In the genomic region with DNA sequence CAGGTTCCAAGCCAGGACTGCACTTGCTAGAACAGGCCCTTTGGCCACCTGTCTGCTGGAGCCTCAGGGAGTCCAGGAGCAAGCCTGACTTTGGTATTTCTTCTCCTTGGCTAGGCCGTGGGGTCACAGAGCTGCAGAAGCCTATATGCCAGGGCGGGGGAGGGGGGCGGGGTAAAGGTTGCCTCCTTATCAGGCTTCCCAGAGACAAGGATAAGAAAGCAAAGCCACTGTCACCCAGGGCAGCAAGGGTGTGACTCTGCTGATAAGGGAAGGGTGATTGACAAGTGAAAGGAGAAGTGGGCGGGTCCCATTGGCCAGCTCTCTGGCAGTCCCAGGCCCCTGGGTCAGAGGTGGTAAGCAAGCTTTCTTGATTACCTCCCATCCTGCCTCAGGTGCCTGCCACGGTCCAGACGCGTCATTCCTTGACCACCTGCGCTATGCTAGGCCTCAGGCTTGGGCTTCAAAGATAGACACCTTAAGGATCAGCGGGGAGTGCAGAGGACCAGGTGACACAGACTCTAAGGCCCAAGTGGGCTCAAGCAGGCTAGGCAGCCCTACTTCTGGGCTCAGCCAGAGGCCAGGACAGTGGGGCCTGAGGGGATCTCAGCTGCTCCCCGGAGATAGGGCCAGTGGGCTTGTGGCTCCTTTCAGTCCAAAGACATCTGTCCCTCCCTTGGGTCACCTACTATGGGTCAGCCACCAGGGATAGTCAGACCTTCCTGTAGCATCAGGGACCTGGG, we compare ENCODE assay signal across 9 mouse cellular contexts.
DNase-seq lines count a peak whose midpoint lies in the region; ATAC-seq lines count a peak whose summit lies in the region.
"Had no signal": no experiment of that assay in that cellular context is flagged by ENCODE, and none has a peak within 500 bp of the region (broad histone marks: within the 10 kb centered on the region; RNA-seq: fewer than 3 reads in every experiment).

No protein-coding gene starts in this region.

- H3K27ac ChIP-seq in heart, embryonic 14.5 days (replicated peaks in 1 of 2; ENCODE audit: control insufficient read depth in 1 of 2, insufficient read depth in 1 of 2, low read depth in 2 of 2, low read length in 2 of 2), result peak overlapping the region in 1 of 2 experiments; percentile 2; a peak in 1 of 4 replicates
- H3K27ac ChIP-seq in forebrain, embryonic 13.5 days, result peak overlapping the region; percentile 89
- H3K27ac ChIP-seq in lung, embryonic 15.5 days, result no peak overlapping the region

- no peak overlapping the region for H3K4me2 ChIP-seq in heart, embryonic 14.5 days (ENCODE audit: low read length)
- H3K4me2 ChIP-seq in forebrain, embryonic 13.5 days, result no peak overlapping the region
- H3K4me2 ChIP-seq in lung, embryonic 15.5 days, result no peak overlapping the region

- H3K9me3 ChIP-seq in heart, embryonic 14.5 days (ENCODE audit: control insufficient read depth, low read length), result no peaks in the 10 kb centered on the region
- H3K9me3 ChIP-seq in forebrain, embryonic 13.5 days (replicated peaks), result no peaks in the 10 kb centered on the region
- H3K9me3 ChIP-seq in lung, embryonic 15.5 days, result no peaks in the 10 kb centered on the region

- WGBS in heart, embryonic 14.5 days, result 40% methylated on average over 10 of the region's 10 CpGs
- WGBS in forebrain, embryonic 13.5 days, result 77% methylated on average over 10 of the region's 10 CpGs
- WGBS in lung, embryonic 15.5 days, result 60% methylated on average over 10 of the region's 10 CpGs

- peaks cover 50 to 58% of the 10 kb centered on the region in 2 experiments for H3K4me1 ChIP-seq in heart, embryonic 14.5 days (ENCODE audit: control insufficient read depth in 2 of 2, insufficient read depth in 2 of 2, low read length in 2 of 2)
- peaks cover 77% of the 10 kb centered on the region for H3K4me1 ChIP-seq in forebrain, embryonic 13.5 days
- H3K4me1 ChIP-seq in lung, embryonic 15.5 days, result peaks cover 61% of the 10 kb centered on the region

- H3K9ac ChIP-seq in heart, embryonic 14.5 days (ENCODE audit: low read length), result no peak overlapping the region
- H3K9ac ChIP-seq in forebrain, embryonic 13.5 days, result 0 out of 2 replicates have a peak overlapping the region, but pooled peaks have one; percentile 26
- H3K9ac ChIP-seq in lung, embryonic 15.5 days, result no peak overlapping the region

- H3K36me3 ChIP-seq in heart, embryonic 14.5 days (ENCODE audit: control insufficient read depth, insufficient read depth, low read length), result no peaks in the 10 kb centered on the region
- no peaks in the 10 kb centered on the region for H3K36me3 ChIP-seq in forebrain, embryonic 13.5 days (ENCODE audit: poor library complexity, severe bottlenecking)
- no peaks in the 10 kb centered on the region for H3K36me3 ChIP-seq in lung, embryonic 15.5 days

- H3K4me3 ChIP-seq in heart, embryonic 14.5 days (ENCODE audit: control insufficient read depth in 1 of 2, insufficient read depth in 1 of 2, low read depth in 1 of 2, low read length in 2 of 2), result no peak overlapping the region
- H3K4me3 ChIP-seq in forebrain, embryonic 13.5 days, result no peak overlapping the region
- no peak overlapping the region for H3K4me3 ChIP-seq in lung, embryonic 15.5 days

- no peak for DNase-seq in heart, postnatal 10 days
- DNase-seq in spleen, postnatal 14 days (ENCODE audit: low spot score in 2 of 2), result peak; percentile 52 to 58
- DNase-seq in thymus, postnatal 0 days (ENCODE audit: low spot score), result no peak
- no peak for DNase-seq in gastrocnemius, adult 8-10 months (ENCODE audit: low spot score in 2 of 2)
- no peak for DNase-seq in left cerebral cortex, adult 8-10 months (ENCODE audit: low spot score in 2 of 2)
- DNase-seq: kidney, adult 9 months had no signal

- ATAC-seq in heart, embryonic 14.5 days (ENCODE audit: insufficient number of reproducible peaks, insufficient read depth, low FRiP score, low read depth), result peak; percentile 49
- ATAC-seq in forebrain, embryonic 13.5 days, result no peak
- ATAC-seq in lung, embryonic 15.5 days (ENCODE audit: borderline replicate concordance, extremely low read depth, low FRiP score, low TSS enrichment), result 0 out of 2 replicates have a peak, but pooled peaks have one; percentile 3

- intact Hi-C loops in heart, postnatal 10 days (cut with DNase I), result loop anchor here (2.0 kb wide), 1 partner anchor 29 kb away; no protein-coding TSS in a partner anchor

- no peaks in the 10 kb centered on the region for H3K27me3 ChIP-seq in heart, embryonic 14.5 days (ENCODE audit: control insufficient read depth, insufficient read depth, low read length)
- H3K27me3 ChIP-seq in forebrain, embryonic 13.5 days, result no peaks in the 10 kb centered on the region
- H3K27me3 ChIP-seq in lung, embryonic 15.5 days, result no peaks in the 10 kb centered on the region

Comparison
In these comparisons a context has a peak if more than half of its experiments do, and no peak if none do; other contexts are left out.
1. DNase-seq: peak in spleen, postnatal 14 days (2 of 2); none in heart, postnatal 10 days (0 of 2), thymus, postnatal 0 days (single experiment), gastrocnemius, adult 8-10 months (0 of 2) and left cerebral cortex, adult 8-10 months (0 of 2).